ENCODE assay signal across 7 mouse cellular contexts in genomic region chr8:106059613-106060371, GRCm38 (mm10). TPM values are rescaled to one million over a fixed set of nuclear protein-coding genes. Genes with fewer than 3 reads are reported as not detected.
DNase-seq lines count a peak whose midpoint lies in the region; ATAC-seq and TF ChIP-seq lines count a peak whose summit lies in the region.

No protein-coding gene starts in this region.

- peak; percentile 82 for ATAC-seq in forebrain, embryonic 16.5 days

- H3K4me1 ChIP-seq in thymus, adult 2 months (replicated peaks; ENCODE audit: control insufficient read depth, insufficient read depth, low read length): peaks cover 35% of the 10 kb centered on the region
- H3K4me1 ChIP-seq in bone marrow macrophage, adult 2 months (ENCODE audit: control insufficient read depth, insufficient read depth, low read length): peaks cover 30% of the 10 kb centered on the region
- peaks cover 21% of the 10 kb centered on the region for H3K4me1 ChIP-seq in forebrain, embryonic 16.5 days (replicated peaks; ENCODE audit: control insufficient read depth, insufficient read depth, low read length)
- H3K4me1 ChIP-seq in small intestine, adult 2 months (ENCODE audit: control insufficient read depth, insufficient read depth, insufficient read length, low read length): peaks cover 16% of the 10 kb centered on the region

- H3K9ac ChIP-seq in forebrain, embryonic 16.5 days (replicated peaks; ENCODE audit: low read depth, low read length): peak overlapping the region; percentile 86

- H3K4me3 ChIP-seq in thymus, adult 2 months (ENCODE audit: control insufficient read depth, insufficient read depth, low read length): peak overlapping the region; percentile 96
- peak overlapping the region; percentile 78 for H3K4me3 ChIP-seq in bone marrow macrophage, adult 2 months (ENCODE audit: insufficient read depth, low read length)
- H3K4me3 ChIP-seq in forebrain, embryonic 16.5 days (replicated peaks; ENCODE audit: low read length): peak overlapping the region; percentile 94
- H3K4me3 ChIP-seq in small intestine, adult 2 months (ENCODE audit: low read depth, low read length): peak overlapping the region; percentile 99

- WGBS in thymus, adult 2 months: under 1% methylated on average over 83 of the region's 83 CpGs
- under 1% methylated on average over 81 of the region's 83 CpGs for WGBS in forebrain, embryonic 16.5 days
- WGBS in small intestine, adult 2 months: under 1% methylated on average over 82 of the region's 83 CpGs

- no peaks in the 10 kb centered on the region for H3K9me3 ChIP-seq in forebrain, embryonic 16.5 days (ENCODE audit: control insufficient read depth, low read length)

- no peak for DNase-seq in thymus, adult 2 months
- DNase-seq in thymus, postnatal 25 days: no peak
- DNase-seq in hindlimb bud, embryonic 11.5 days (ENCODE audit: extremely low spot score, low read depth, low spot score): peak; percentile 3
- DNase-seq in lung, postnatal 14 days: peak; percentile 57

- H3K4me2 ChIP-seq in forebrain, embryonic 16.5 days (ENCODE audit: low read length): peak overlapping the region; percentile 74

- peak overlapping the region; percentile 98 for H3K27ac ChIP-seq in thymus, adult 2 months (ENCODE audit: control insufficient read depth, insufficient read depth, low read length)
- H3K27ac ChIP-seq in bone marrow macrophage, adult 2 months (ENCODE audit: insufficient read depth, low read depth, low read length): peak overlapping the region; percentile 85
- H3K27ac ChIP-seq in forebrain, embryonic 16.5 days (ENCODE audit: low read length): peak overlapping the region; percentile 91
- H3K27ac ChIP-seq in small intestine, adult 2 months (ENCODE audit: insufficient read depth, low read depth, low read length): peak overlapping the region; percentile 90

- TF ChIP-seq POLR2A in thymus, adult 2 months (IDR thresholded peaks at IDR 0.05; ENCODE audit: control insufficient read depth, extremely low read depth, insufficient read depth, low read length, poor library complexity): peak; percentile 8; the same call in 1 of the 2 replicates
- TF ChIP-seq POLR2A in bone marrow macrophage, adult 2 months (IDR thresholded peaks at IDR 0.05; ENCODE audit: borderline replicate concordance, low read depth, low read length): no peak
- TF ChIP-seq POLR2A in small intestine, adult 2 months (IDR thresholded peaks at IDR 0.05; ENCODE audit: low read depth, low read length): peak; percentile 18; the same call in 1 of the 2 replicates

- H3K27me3 ChIP-seq in thymus, adult 2 months (ENCODE audit: control insufficient read depth, insufficient read depth, low read length): no peaks in the 10 kb centered on the region
- H3K27me3 ChIP-seq in forebrain, embryonic 16.5 days (replicated peaks; ENCODE audit: control insufficient read depth, insufficient read depth, low read length): no peaks in the 10 kb centered on the region
- no peaks in the 10 kb centered on the region for H3K27me3 ChIP-seq in small intestine, adult 2 months (ENCODE audit: control insufficient read depth, insufficient read depth, low read length)

- peak; percentile 50; the same call in 1 of the 2 replicates for TF ChIP-seq CTCF in thymus, adult 2 months (IDR thresholded peaks at IDR 0.05; ENCODE audit: borderline replicate concordance, control insufficient read depth, extremely low read depth, insufficient read depth, low read length, poor library complexity)
- TF ChIP-seq CTCF in bone marrow macrophage, adult 2 months (IDR thresholded peaks at IDR 0.05; ENCODE audit: low read depth, low read length): no peak
- no peak for TF ChIP-seq CTCF in small intestine, adult 2 months (IDR thresholded peaks at IDR 0.05; ENCODE audit: extremely low read depth, insufficient read length, insufficient replicate concordance, low read depth, low read length)

- 0 out of 2 replicates have a peak, but pooled peaks cover 3% of the 10 kb centered on the region for H3K36me3 ChIP-seq in thymus, adult 2 months (ENCODE audit: control insufficient read depth, insufficient read depth, low read length)
- no peaks in the 10 kb centered on the region for H3K36me3 ChIP-seq in forebrain, embryonic 16.5 days (ENCODE audit: control insufficient read depth, insufficient read depth)
- no peaks in the 10 kb centered on the region for H3K36me3 ChIP-seq in small intestine, adult 2 months (ENCODE audit: control insufficient read depth, insufficient read depth, low read length)

RNA-seq across cellular contexts. Expression of gene Nfatc3, which starts 1.2 kb away (rescaled TPM):
- polyA plus RNA-seq in thymus, adult 2 months (2012; rRNA removed): 161 and 186 TPM in 2 replicates
- 28.3 and 31.9 TPM in 2 replicates for polyA plus RNA-seq in bone marrow macrophage, adult 2 months (2012; ENCODE audit: insufficient read depth, insufficient read length, missing spikeins)
- 3.2 and 5.3 TPM in 2 replicates for polyA plus RNA-seq in forebrain, embryonic 16.5 days (2015; fragmentation: Nextera tagmentation; extraction: Ambion mirVana)
- polyA plus RNA-seq in small intestine, adult 2 months (2012; rRNA removed): 7.0 and 17.0 TPM in 2 replicates

RNA-seq across cellular contexts. Expression of gene Ddx28, which starts 48.1 kb away (rescaled TPM):
- 16.7 and 20.3 TPM in 2 replicates for polyA plus RNA-seq in thymus, adult 2 months (2012; rRNA removed)
- polyA plus RNA-seq in bone marrow macrophage, adult 2 months (2012; ENCODE audit: insufficient read depth, insufficient read length, missing spikeins): 10.1 and 12.0 TPM in 2 replicates
- polyA plus RNA-seq in forebrain, embryonic 16.5 days (2015; fragmentation: Nextera tagmentation; extraction: Ambion mirVana): 20.3 and 22.8 TPM in 2 replicates
- 5.2 and 6.6 TPM in 2 replicates for polyA plus RNA-seq in small intestine, adult 2 months (2012; rRNA removed)

RNA-seq across cellular contexts. Expression of gene Dpep2nb, which starts 54.0 kb away (rescaled TPM):
- polyA plus RNA-seq in thymus, adult 2 months (2012; rRNA removed): not detected in 2 replicates
- polyA plus RNA-seq in bone marrow macrophage, adult 2 months (2012; ENCODE audit: insufficient read depth, insufficient read length, missing spikeins): not detected in 2 replicates
- polyA plus RNA-seq in forebrain, embryonic 16.5 days (2015; fragmentation: Nextera tagmentation; extraction: Ambion mirVana): not detected in 2 replicates
- polyA plus RNA-seq in small intestine, adult 2 months (2012; rRNA removed): not detected in 2 replicates

Comparison
In these comparisons a context has a peak if more than half of its experiments do, and no peak if none do; other contexts are left out.
1. DNase-seq: peak in hindlimb bud, embryonic 11.5 days (single experiment) and lung, postnatal 14 days (single experiment); none in thymus, adult 2 months (single experiment) and thymus, postnatal 25 days (single experiment).
2. Peak in every context shown above with its lines, with median percentiles within 50 percentile points of each other: H3K27ac ChIP-seq and H3K4me3 ChIP-seq.